Mouse (Mus musculus): ENCODE measurements at regions not wholly inside any gene's neighbourhood (a gene's known extent, or its start where the extent isn't known, plus 50 kb on each side); places are given as distances from the start of the nearest gene placed in this dataset.

DNA sequence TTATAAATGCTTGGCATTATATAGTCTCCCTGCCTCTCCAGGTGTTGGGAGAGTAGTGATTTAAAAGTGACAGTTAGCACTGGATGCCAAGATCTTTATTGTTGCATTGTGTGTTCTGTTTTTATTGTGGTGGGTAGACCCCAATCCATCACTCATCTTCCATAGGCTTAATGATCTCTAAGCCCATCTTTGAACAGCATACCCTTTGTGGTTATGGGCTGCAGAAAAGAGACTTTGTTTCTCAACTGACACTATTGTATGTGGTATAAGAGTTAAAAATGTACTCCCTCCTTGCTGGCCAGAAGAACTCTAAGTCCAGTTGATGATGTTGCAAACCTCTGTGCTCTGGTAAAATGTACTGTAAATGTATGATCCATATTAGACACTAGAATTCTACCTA, 727.5 kb downstream of the Flrt2 start:
- DNase-seq (ENCODE audit: low spot score) (no peak), ATAC-seq (ENCODE audit: insufficient read depth, low read depth) (no peak)
- H3K27ac ChIP-seq (ENCODE audit: low read depth), result no peak overlapping the region
- no peaks in the 10 kb centered on the region for H3K27me3 ChIP-seq (ENCODE audit: control insufficient read depth, insufficient read depth, low read length)
- TF ChIP-seq EP300 (IDR thresholded peaks at IDR 0.05; ENCODE audit: low read depth), result no peak
- no peak for TF ChIP-seq CTCF (IDR thresholded peaks at IDR 0.05; ENCODE audit: low read depth)
- no peak overlapping the region for H3K4me2 ChIP-seq (ENCODE audit: low read depth, low read length)
- no peaks in the 10 kb centered on the region for H3K4me1 ChIP-seq (ENCODE audit: control insufficient read depth, insufficient read depth)
- no peaks in the 10 kb centered on the region for H3K9me3 ChIP-seq (replicated peaks; ENCODE audit: control insufficient read depth, low read length)
- no peak overlapping the region for H3K9ac ChIP-seq (replicated peaks; ENCODE audit: low read depth, low read length)
- H3K4me3 ChIP-seq (ENCODE audit: low read depth, low read length), result no peak overlapping the region
- no peaks in the 10 kb centered on the region for H3K36me3 ChIP-seq (replicated peaks; ENCODE audit: control insufficient read depth, insufficient read depth, low read length)

DNA sequence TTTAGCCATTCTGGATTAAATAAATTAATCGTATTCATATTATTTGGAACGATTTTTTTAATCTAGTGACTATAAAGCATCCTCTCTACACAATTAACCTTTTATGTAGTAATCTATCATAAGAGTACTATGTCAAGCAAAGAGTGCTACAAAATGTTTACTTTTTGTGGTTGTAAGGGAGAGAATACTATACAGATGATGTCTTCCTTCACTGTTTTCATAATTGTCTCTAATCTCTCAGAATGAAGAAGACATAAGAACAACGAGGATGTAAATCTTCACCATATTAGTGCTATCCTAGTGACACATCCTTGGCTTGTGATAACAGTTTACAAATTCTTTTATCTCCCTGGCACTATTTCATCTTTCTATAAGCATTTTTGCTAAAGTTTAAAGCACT, 735.6 kb downstream of the Flrt2 start:
- TF ChIP-seq CTCF (IDR thresholded peaks at IDR 0.05; ENCODE audit: low read depth) (no peak), EP300 (IDR thresholded peaks at IDR 0.05; ENCODE audit: low read depth) (no peak)
- Histone ChIP-seq H3K4me1 (ENCODE audit: control insufficient read depth, insufficient read depth) (no peaks in the 10 kb centered on the region), H3K4me3 (ENCODE audit: low read depth, low read length) (no peak overlapping the region), H3K36me3 (replicated peaks; ENCODE audit: control insufficient read depth, insufficient read depth, low read length) (no peaks in the 10 kb centered on the region), H3K4me2 (ENCODE audit: low read depth, low read length) (no peak overlapping the region), H3K27ac (ENCODE audit: low read depth) (no peak overlapping the region), H3K9ac (replicated peaks; ENCODE audit: low read depth, low read length) (no peak overlapping the region), H3K27me3 (ENCODE audit: control insufficient read depth, insufficient read depth, low read length) (no peaks in the 10 kb centered on the region), H3K9me3 (replicated peaks; ENCODE audit: control insufficient read depth, low read length) (no peaks in the 10 kb centered on the region)
- DNase-seq (ENCODE audit: low spot score) (no peak), ATAC-seq (ENCODE audit: insufficient read depth, low read depth) (no peak)
- WGBS, result 64% methylated on average over 3 of the region's 3 CpGs

DNA sequence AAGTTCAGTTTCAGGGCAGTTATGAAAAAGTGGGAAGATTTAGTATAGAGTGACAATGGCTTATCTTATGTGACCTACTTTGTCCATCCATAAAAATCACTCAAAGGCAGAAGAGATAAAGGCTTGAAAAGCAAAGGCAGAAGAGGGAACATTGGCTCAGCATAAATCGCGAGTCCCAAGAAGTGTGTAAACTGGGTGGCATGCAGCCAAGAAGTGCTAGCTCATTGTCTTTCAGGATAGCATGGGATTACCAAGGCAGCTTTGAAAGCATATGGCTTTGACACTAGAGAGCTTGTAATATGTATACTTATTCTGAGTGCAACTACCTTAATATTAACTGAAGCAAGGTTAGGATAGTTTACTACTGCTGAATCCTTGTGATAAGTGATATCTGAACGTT, 750.5 kb downstream of the Flrt2 start:
- H3K9me3 ChIP-seq (replicated peaks; ENCODE audit: control insufficient read depth, low read length), result no peaks in the 10 kb centered on the region
- H3K4me2 ChIP-seq (ENCODE audit: low read depth, low read length), result no peak overlapping the region
- H3K4me3 ChIP-seq (ENCODE audit: low read depth, low read length), result no peak overlapping the region
- H3K27ac ChIP-seq (ENCODE audit: low read depth), result no peak overlapping the region
- no peaks in the 10 kb centered on the region for H3K36me3 ChIP-seq (replicated peaks; ENCODE audit: control insufficient read depth, insufficient read depth, low read length)
- TF ChIP-seq CTCF (IDR thresholded peaks at IDR 0.05; ENCODE audit: low read depth) (no peak), EP300 (IDR thresholded peaks at IDR 0.05; ENCODE audit: low read depth) (no peak)
- WGBS, result 56% methylated on average over 3 of the region's 3 CpGs
- no peak for ATAC-seq (ENCODE audit: insufficient read depth, low read depth)
- no peak overlapping the region for H3K9ac ChIP-seq (replicated peaks; ENCODE audit: low read depth, low read length)
- DNase-seq (ENCODE audit: low spot score), result no peak
- no peaks in the 10 kb centered on the region for H3K4me1 ChIP-seq (ENCODE audit: control insufficient read depth, insufficient read depth)
- no peaks in the 10 kb centered on the region for H3K27me3 ChIP-seq (ENCODE audit: control insufficient read depth, insufficient read depth, low read length)

- no peak overlapping the region for H3K27ac ChIP-seq (ENCODE audit: low read depth)
- WGBS, result 37% methylated on average over 3 of the region's 3 CpGs
- no peak overlapping the region for H3K9ac ChIP-seq (replicated peaks; ENCODE audit: low read depth, low read length)
- no peaks in the 10 kb centered on the region for H3K27me3 ChIP-seq (ENCODE audit: control insufficient read depth, insufficient read depth, low read length)
- no peaks in the 10 kb centered on the region for H3K9me3 ChIP-seq (replicated peaks; ENCODE audit: control insufficient read depth, low read length)
- TF ChIP-seq CTCF (IDR thresholded peaks at IDR 0.05; ENCODE audit: low read depth) (no peak), EP300 (IDR thresholded peaks at IDR 0.05; ENCODE audit: low read depth) (no peak)
- H3K36me3 ChIP-seq (replicated peaks; ENCODE audit: control insufficient read depth, insufficient read depth, low read length), result no peaks in the 10 kb centered on the region
- H3K4me1 ChIP-seq (ENCODE audit: control insufficient read depth, insufficient read depth), result no peaks in the 10 kb centered on the region
- no peak for DNase-seq (ENCODE audit: low spot score)
- no peak overlapping the region for H3K4me3 ChIP-seq (ENCODE audit: low read depth, low read length)
- no peak for ATAC-seq (ENCODE audit: insufficient read depth, low read depth)
- no peak overlapping the region for H3K4me2 ChIP-seq (ENCODE audit: low read depth, low read length)
These were observed 761.3 kb downstream of the Flrt2 start for GRCm38 (mm10) chr12:96453374-96453773.

- no peak overlapping the region for H3K4me3 ChIP-seq (ENCODE audit: low read depth, low read length)
- H3K9ac ChIP-seq (replicated peaks; ENCODE audit: low read depth, low read length), result no peak overlapping the region
- TF ChIP-seq EP300 (IDR thresholded peaks at IDR 0.05; ENCODE audit: low read depth), result no peak
- no peak for TF ChIP-seq CTCF (IDR thresholded peaks at IDR 0.05; ENCODE audit: low read depth)
- H3K4me2 ChIP-seq (ENCODE audit: low read depth, low read length), result no peak overlapping the region
- no peaks in the 10 kb centered on the region for H3K4me1 ChIP-seq (ENCODE audit: control insufficient read depth, insufficient read depth)
- H3K9me3 ChIP-seq (replicated peaks; ENCODE audit: control insufficient read depth, low read length), result no peaks in the 10 kb centered on the region
- H3K27ac ChIP-seq (ENCODE audit: low read depth), result no peak overlapping the region
- DNase-seq (ENCODE audit: low spot score), result no peak
- no peaks in the 10 kb centered on the region for H3K36me3 ChIP-seq (replicated peaks; ENCODE audit: control insufficient read depth, insufficient read depth, low read length)
- no peaks in the 10 kb centered on the region for H3K27me3 ChIP-seq (ENCODE audit: control insufficient read depth, insufficient read depth, low read length)
- no peak for ATAC-seq (ENCODE audit: insufficient read depth, low read depth)
- WGBS, result 37% methylated on average over 3 of the region's 3 CpGs
These were observed 784.3 kb downstream of the Flrt2 start for GRCm38 (mm10) chr12:96476344-96476743.

- Histone ChIP-seq H3K4me3 (ENCODE audit: low read depth, low read length) (no peak overlapping the region), H3K9me3 (replicated peaks; ENCODE audit: control insufficient read depth, low read length) (no peaks in the 10 kb centered on the region)
- DNase-seq (ENCODE audit: low spot score), result no peak
These were observed 796.5 kb downstream of the Flrt2 start for GRCm38 (mm10) chr12:96488448-96488960.

More at GRCm38 (mm10) chr12:96488448-96488960, 796.5 kb downstream of the Flrt2 start:
- no peak overlapping the region for H3K9ac ChIP-seq (replicated peaks; ENCODE audit: low read depth, low read length)
- H3K36me3 ChIP-seq (replicated peaks; ENCODE audit: control insufficient read depth, insufficient read depth, low read length), result no peaks in the 10 kb centered on the region
- H3K27ac ChIP-seq (ENCODE audit: low read depth), result no peak overlapping the region
- H3K4me2 ChIP-seq (ENCODE audit: low read depth, low read length), result no peak overlapping the region
- ATAC-seq (ENCODE audit: insufficient read depth, low read depth), result no peak
- WGBS, result 69% methylated on average over 1 of the region's 1 CpGs
- no peak for TF ChIP-seq CTCF (IDR thresholded peaks at IDR 0.05; ENCODE audit: low read depth)
- no peak for TF ChIP-seq EP300 (IDR thresholded peaks at IDR 0.05; ENCODE audit: low read depth)
- H3K4me1 ChIP-seq (ENCODE audit: control insufficient read depth, insufficient read depth), result no peaks in the 10 kb centered on the region
- no peaks in the 10 kb centered on the region for H3K27me3 ChIP-seq (ENCODE audit: control insufficient read depth, insufficient read depth, low read length)
